Mouse (Mus musculus) kidney, postnatal 4 days (tissue): ENCODE results near the gene Clec2e.
A peak's percentile ranks its signal among the peaks of the same experiment; 100 is the strongest.
"Not testable (repeated sequence)": the region's sequence is repeated elsewhere in the genome, so short reads cannot be mapped to it uniquely, and the experiment has no call there.

Source experiments
- DNase-seq, 2 experiments: peaks; one replicate each; pipeline ENCODE4 v3.0.0; 2021; ENCODE audit warnings: mixed read lengths in 2 of 2

Clec2e gene

GRCm38 (mm10) chr6:129100794-129101193 is at the start of gene Clec2e:
Gene Clec2e (minus strand): TSS chr6:129100913.
- not testable (repeated sequence) for DNase-seq

DNA sequence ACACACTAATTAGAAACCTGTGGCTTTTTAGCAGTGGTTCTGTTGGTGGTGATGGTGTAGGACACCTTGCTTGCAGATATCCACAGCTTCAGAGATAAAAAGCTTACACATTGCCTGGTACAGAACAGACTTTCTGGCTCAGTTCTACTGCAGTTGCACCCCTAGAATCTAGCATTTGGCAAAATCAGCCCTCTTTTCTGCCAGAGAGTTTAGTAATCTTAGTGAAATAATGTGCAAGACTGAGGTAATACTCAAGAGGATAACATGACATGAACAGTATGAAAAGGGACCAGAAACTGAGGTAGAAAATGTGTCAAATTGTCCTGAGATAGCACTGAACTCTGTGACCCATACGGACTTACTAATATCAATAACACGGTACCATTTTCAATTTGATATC is 46.1 kb upstream of the Clec2e start:
- DNase-seq = no peak

GRCm38 (mm10) chr6:129132604-129133341 is 32.1 kb upstream of the Clec2e start:
- DNase-seq = no peak

GRCm38 (mm10) chr6:129126861-129127260 is 26.1 kb upstream of the Clec2e start:
- no peak for DNase-seq

GRCm38 (mm10) chr6:129124531-129124930 is 23.8 kb upstream of the Clec2e start:
- DNase-seq = not testable (repeated sequence)

GRCm38 (mm10) chr6:129116223-129116622 is 15.5 kb upstream of the Clec2e start:
- no peak for DNase-seq

GRCm38 (mm10) chr6:129114237-129114636 is 13.5 kb upstream of the Clec2e start:
- DNase-seq = not testable (repeated sequence)

GRCm38 (mm10) chr6:129113769-129114168 is 13.1 kb upstream of the Clec2e start:
- DNase-seq = peak in 1 of 2 experiments; percentile 7

GRCm38 (mm10) chr6:129113030-129113673 is 12.4 kb upstream of the Clec2e start:
- DNase-seq = peak in 1 of 2 experiments; percentile 11

DNA sequence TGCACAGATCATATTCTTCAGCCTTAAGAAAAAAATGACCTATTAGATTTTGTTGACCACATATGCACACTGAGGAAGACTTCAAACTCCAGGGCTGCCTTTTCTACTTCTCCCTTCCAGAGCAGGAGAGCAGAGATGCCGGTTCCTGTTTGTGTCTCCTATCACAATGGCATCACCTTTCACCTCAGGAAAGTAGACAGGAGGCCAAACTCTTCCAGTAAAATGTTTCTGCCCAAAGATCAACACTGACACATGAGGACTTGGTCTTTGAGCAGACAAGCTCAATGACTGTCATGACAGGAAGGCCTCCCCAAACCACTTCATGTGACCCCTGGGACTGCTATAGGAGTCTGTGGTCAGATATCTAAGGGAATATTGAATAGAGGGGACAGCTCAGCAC is 11.8 kb upstream of the Clec2e start:
- DNase-seq = peak in 1 of 2 experiments; percentile 6

DNA sequence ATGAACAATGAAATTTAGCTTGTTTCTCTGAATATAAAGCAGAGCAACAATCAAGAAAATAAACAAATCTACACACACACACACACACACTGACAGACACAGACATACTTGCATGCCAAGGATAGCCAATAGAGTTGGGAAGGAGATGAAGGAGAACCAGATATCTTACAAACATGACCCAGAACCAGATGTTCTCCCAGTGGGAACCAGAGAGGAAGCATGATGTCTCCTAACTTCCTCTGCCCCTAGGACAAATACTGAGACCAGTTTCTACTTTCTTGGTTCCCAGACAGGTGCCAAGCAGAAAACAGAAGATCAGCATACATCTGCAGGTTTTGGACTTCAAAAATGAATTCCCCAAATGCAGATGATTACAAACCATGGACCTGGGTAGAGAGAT is 7.2 kb upstream of the Clec2e start:
- DNase-seq = no peak

DNA sequence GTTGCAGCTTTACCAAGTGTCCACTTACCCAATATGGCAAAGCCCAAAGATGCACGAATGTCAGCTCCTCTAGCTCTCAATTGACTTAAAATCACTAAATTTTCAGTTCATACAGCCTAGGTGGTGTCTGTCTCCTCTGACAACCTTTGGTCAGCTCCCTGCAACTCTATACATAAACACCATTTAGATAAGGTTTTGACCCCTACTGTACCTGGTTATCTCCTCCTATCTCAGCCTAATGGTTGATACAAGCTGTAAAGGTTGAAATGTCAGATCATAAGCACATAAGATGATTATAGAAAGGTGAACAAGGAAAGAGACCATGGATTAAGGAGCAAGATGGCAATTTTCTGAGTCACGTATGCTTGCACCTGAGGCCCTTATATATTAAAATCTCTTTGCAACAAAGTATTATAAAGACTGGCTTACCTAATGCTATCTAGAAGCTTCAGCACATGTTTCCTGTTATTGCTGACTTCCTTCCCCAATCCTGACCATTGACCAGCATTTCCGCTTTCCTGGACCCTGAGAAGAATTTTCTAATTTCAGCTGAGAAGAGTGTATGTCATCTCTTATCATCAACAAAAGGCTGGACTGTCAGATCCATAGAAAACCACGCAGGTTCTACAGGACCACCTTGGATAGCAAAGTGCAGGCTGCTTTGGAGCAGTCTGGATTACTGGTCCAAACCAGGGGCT is 2.3 kb upstream of the Clec2e start:
- no peak for DNase-seq

DNA sequence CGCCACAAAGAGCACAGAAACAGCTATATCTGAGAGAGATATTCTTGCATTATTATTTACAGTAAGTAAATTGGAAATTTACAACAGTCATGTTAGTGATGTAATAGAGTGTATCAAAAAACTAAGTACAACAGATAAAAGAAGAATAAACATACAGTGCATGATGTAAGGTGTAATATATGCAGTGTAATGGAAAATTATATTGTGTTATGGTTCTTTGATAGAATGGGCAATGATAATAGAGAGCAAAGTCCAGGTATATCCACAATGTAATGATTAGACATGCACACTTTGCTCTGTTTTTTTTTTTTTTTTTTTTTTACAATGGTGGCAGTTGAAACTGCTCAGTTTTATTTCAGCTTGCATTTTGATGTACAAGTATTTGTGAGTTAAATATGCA is 891 bp upstream of the Clec2e start:
- no peak for DNase-seq

GRCm38 (mm10) chr6:129097929-129098328 is 2.8 kb downstream of the Clec2e start:
- DNase-seq = peak in 1 of 2 experiments; percentile 18

DNA sequence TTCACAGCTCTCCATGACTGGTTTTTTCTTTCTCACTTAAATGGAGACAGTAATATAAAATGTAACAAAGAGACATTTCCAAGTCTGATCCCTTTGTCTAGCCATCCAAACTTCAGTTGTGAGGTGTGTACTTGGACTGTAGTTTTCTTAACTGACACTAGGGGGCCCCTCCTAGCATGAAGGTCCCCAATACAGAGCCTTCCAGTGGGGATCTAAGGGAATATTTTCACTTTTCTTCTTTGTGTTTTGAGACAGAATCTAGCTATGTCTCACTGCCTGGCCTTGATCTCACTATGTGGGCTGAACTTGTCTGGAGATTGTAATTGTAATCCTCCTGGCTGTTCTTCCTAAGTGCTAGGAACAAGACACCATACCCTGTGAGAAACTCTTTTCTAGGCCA is 5.5 kb downstream of the Clec2e start:
- peak in 1 of 2 experiments; percentile 18 for DNase-seq

DNA sequence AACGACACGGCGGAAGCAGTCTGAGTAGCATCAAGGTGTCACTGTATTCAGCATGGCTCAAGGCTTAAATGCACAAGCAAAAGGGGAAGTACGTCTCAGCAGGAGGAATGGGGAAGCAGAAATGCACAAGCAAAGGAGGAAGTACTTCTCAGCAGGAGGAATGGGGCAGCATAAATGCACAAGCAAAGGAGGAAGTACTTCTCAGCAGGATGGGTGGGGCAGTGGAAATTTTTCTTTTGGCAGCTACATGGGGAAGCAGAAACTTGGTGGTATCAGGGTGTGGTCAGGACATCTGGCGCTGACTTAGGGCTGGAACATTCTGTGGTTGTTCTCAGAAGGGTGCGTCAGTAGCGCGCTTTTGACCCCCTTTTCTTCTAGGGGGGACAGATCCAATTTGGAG is 12.1 kb downstream of the Clec2e start:
- DNase-seq = not testable (repeated sequence)

DNA sequence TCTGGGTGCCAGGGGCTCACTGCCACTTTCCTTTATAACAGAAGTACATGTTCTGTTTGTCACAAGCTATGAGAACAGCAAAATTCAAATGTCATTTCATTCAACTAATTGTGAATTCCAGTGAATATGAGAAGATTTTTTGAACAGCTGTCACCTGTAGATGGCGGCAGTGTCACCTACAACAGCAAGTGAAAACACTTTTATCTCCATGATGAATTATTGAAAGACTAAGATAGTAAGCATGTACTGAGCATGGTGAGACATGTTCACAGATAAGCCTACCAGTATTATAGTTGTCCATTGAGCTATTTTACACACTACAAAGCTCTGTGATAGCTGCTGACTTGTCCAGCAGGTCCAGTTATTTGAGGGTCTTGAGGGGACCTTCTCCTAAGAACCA is 12.6 kb downstream of the Clec2e start:
- peak; percentile 44 to 55 for DNase-seq

DNA sequence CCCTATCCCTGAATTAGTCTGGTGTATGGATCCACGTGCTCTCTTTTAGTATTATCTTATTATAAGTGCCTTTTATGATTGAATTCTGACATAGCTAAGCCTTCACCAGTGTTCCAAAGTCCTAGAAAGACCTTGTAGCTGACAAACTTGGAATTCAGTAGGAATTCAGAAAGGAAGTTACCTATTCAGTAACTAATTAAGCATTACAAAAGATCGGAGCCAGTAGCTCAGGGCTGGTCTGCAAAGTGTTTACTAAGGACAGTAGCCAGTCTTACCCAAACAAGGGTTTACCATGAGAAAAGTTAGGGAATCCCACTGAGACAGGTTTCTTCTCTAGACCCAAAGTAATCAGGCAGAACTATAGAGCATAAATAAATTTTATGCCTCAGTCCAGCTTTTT is 14.7 kb downstream of the Clec2e start:
- DNase-seq = not testable (repeated sequence)

DNA sequence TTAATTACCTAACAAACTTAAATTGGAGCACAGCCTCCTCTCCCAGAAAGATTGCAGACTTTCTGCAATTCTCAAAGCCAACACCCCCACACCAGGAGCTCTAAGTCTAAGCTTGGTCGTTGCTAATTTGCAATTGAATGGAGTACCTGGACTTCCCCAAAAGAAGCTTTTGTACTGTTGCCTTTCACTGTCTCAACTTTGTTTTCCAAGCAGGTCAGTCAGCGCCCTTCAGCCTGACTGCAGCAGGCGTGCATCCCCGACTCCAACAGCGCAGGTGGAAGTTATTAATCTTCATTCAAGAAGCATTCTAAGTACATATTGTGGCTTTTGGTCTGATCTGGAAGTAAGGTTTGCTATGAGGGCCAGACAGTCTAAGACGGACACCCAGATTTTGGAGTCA is 15.6 kb downstream of the Clec2e start:
- no peak for DNase-seq

- DNase-seq = peak in 1 of 2 experiments; percentile 33
Measured at GRCm38 (mm10) chr6:129066986-129067385, 33.7 kb downstream of the Clec2e start.

DNA sequence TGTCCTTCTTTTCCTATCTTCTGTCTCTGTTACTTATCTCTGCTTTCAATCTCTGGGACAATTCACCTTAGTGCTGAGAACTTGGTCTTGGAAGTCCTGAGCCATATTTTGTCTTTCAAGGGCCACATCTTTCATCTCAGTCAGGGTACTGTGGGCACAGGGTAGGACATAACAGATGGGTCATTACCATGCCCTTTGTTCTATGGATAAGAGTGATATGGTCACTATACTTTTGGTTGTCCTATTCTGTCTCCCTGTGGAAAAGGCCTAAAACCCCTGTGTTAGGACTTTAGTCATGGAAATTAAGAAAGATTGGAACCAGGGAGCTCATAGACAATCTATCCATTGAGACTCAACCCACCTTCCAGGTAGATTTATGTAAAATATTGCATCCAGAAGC is 34.2 kb downstream of the Clec2e start:
- DNase-seq = no peak

DNA sequence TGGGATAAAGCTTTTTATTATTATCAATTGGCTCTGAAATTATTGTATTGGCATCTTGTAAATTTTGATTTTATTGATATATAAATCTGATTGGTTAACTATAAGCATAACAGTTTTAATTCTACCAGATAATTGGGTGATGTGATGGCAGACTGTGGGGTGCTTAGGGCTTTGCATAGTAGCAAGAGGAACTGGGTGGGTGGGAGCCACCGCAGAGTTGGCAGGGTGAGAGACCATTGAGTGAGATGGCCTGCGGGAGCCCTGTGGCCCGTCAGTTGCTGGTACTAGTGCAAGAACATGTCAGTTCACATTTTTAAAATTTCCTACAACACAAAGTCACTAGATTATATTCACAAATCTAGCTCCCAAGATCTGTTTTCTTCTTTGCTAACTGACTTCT is 34.9 kb downstream of the Clec2e start:
- no peak for DNase-seq

- no peak for DNase-seq
Measured at GRCm38 (mm10) chr6:129065407-129065806, 35.3 kb downstream of the Clec2e start.

GRCm38 (mm10) chr6:129058013-129058412 is 42.7 kb downstream of the Clec2e start:
- no peak for DNase-seq
